Mouse (Mus musculus) heart, embryonic 16.5 days (tissue): ENCODE results near the gene Acvr1. TPM values are rescaled to one million over a fixed set of nuclear protein-coding genes. Genes with fewer than 3 reads are reported as not detected.
A peak's percentile ranks its signal among the peaks of the same experiment; 100 is the strongest.

ENCODE experiments used
- ATAC-seq: fragments of 200-750 bp; cut with Nextera tagmentation; replicated peaks from 2 replicates; pipeline ENCODE4 v1.8.0; 2017; ENCODE audit warnings: moderate number of reproducible peaks; ENCODE audit not compliant: insufficient read depth, low FRiP score; ENCODE audit errors: extremely low read depth
- H3K27ac ChIP-seq: fragments of 300-500 bp; sonication (generic); 2 replicates; pipeline ENCODE4 v1.5.1; 2014; ENCODE audit warnings: mild to moderate bottlenecking, low read length, control low read depth, moderate library complexity
- H3K27me3 ChIP-seq: fragments of 300-500 bp; sonication (generic); 2 replicates; pipeline ENCODE4 v1.6.1; 2014; ENCODE audit warnings: low read length, mixed read lengths; ENCODE audit not compliant: control insufficient read depth, insufficient read depth
- H3K36me3 ChIP-seq: fragments of 300-500 bp; sonication (generic); 2 replicates; pipeline ENCODE4 v1.6.1; 2014; ENCODE audit not compliant: control insufficient read depth, insufficient read depth
- H3K4me1 ChIP-seq: fragments of 300-500 bp; sonication (generic); 2 replicates; pipeline ENCODE4 v1.6.1; 2014; ENCODE audit warnings: low read length, mixed read lengths; ENCODE audit not compliant: control insufficient read depth, insufficient read depth
- H3K4me2 ChIP-seq: fragments of 300-500 bp; sonication (generic); 2 replicates; pipeline ENCODE4 v1.6.1; 2014; ENCODE audit warnings: low read depth, mild to moderate bottlenecking, control low read depth, low read length
- H3K4me3 ChIP-seq: fragments of 300-500 bp; sonication (generic); 2 replicates; pipeline ENCODE4 v1.5.1; 2014; ENCODE audit warnings: mild to moderate bottlenecking, control low read depth, low read length
- H3K9ac ChIP-seq: fragments of 300-500 bp; sonication (generic); 2 replicates; pipeline ENCODE4 v1.6.1; 2014; ENCODE audit warnings: low read length, control low read depth
- H3K9me3 ChIP-seq: fragments of 300-500 bp; sonication (generic); replicated peaks from 2 replicates; pipeline ENCODE4 v1.6.1; 2016; ENCODE audit warnings: low read length; ENCODE audit not compliant: control insufficient read depth
- WGBS: fragments of 180-500 bp; shearing (Covaris S2); extraction: QIAGEN DNeasy Blood & Tissue Kit; methylation state at CpG from one replicate; pipeline ENCODE4 v1.1.7; 2014; 5-methylcytosine and 5-hydroxymethylcytosine counted together
- polyA plus RNA-seq: library from polyadenylated mRNA; unstranded; fragments of >200 nt; fragmentation: Nextera tagmentation; extraction: Ambion mirVana; gene quantifications from 2 replicates; pipeline ENCODE4 v1.2.1, GENCODE M21; 2015

Gene Acvr1
- polyA plus RNA-seq, 1 experiment from 2014 or later = 8.0 TPM

DNA sequence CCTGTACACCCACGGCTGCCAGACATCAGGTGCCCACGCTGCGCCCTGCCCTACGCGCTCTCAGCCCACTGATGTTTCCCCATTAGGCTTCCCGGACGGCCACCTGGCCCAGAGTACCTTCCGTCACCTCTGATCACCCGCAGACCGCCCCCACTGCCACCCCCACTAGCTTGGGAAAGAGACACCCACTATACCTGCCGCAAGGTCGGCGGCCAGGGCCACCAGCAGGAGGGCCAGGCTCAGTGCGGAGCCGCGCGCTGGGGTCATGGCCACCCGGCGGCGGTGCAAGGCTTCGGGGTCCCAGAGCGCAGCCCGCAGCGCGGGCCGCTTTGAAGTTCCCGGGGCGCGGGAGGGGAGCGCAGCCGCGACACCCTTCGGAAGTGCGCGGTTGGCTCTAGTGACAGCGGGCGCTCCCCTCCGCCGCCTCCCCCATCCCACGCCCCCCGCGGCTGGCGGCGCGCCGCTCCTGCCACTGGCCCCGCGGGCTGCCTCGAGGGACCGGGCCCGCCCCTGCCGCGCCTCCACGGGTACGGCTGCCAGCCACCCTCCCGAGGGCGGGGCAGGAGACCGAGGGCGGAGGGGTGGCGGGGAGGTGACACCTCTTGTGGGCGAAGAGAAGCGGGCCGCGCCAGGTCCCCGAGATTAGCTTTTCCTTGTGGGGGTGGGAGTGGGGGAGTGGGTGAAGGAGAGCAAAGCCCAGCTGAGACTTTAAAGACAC lies 209.4 kb downstream of the Acvr1 start, which contains the start of gene Acvr1c:
Gene Acvr1c, minus strand, starts transcription at position 482 of the 718 bp plus-strand sequence.
- no peaks in the 10 kb centered on the region for H3K36me3 ChIP-seq
- H3K27ac ChIP-seq = no peak within 1 kb of the TSS
- H3K4me3 ChIP-seq = peak within 1 kb of the TSS; percentile 63
- H3K9me3 ChIP-seq = no peaks in the 10 kb centered on the region
- H3K4me2 ChIP-seq = peak within 1 kb of the TSS; percentile 92
- ATAC-seq = peak; percentile 80
- peak within 1 kb of the TSS; percentile 57 for H3K9ac ChIP-seq
- 0 out of 2 replicates have a peak, but pooled peaks cover 2% of the 10 kb centered on the region for H3K27me3 ChIP-seq
- WGBS = under 1% methylated on average over 57 of the region's 65 CpGs
- H3K4me1 ChIP-seq = peaks cover 8% of the 10 kb centered on the region

DNA sequence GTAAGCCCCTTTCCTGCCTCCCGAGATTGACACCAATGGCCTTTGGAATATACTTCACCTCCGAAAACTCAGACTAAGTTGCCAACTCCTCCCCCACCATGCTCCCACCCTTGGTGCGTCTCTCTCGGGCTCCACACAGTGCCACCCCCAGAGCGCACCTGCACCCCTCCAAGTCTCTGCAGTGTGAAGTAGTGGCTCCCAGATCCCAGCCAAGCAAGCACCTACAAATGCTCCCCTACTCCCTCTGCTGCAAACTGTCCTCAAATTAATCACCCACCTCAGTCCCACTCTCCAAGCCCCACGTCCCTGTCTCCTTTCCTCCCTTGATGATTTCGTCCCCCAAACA lies 209.9 kb downstream of the Acvr1 start:
- Histone ChIP-seq H3K4me2 (peak overlapping the region; percentile 92), H3K4me1 (peaks cover 8% of the 10 kb centered on the region), H3K9me3 (no peaks in the 10 kb centered on the region), H3K4me3 (peak overlapping the region; percentile 63), H3K27ac (no peak overlapping the region), H3K27me3 (0 out of 2 replicates have a peak, but pooled peaks cover 2% of the 10 kb centered on the region), H3K9ac (peak overlapping the region; percentile 57), H3K36me3 (no peaks in the 10 kb centered on the region)
- 0% methylated on average over 7 of the region's 7 CpGs for WGBS
- no peak for ATAC-seq

DNA sequence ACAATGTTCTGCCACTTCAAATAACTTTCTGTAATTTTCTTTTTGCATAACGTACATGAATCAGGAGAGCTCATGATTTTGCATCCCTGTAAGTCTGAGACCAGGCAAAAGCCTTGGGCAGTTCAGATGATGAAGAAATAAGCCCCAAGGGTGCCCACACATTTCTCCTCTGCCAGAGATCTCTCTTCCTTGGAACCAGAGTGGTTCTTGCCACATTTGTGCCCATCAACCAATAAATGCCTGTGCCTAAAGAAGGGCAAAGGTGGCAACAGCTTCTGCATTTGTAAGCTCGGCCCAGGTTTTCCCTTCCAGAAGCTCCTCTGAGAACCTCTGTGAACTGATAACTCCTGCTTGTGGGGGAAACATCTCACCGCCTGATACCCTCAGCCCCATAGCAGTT lies 212.6 kb downstream of the Acvr1 start:
- ATAC-seq = no peak
- Histone ChIP-seq H3K27ac (no peak overlapping the region), H3K9me3 (no peaks in the 10 kb centered on the region), H3K9ac (no peak overlapping the region), H3K4me1 (peaks cover 8% of the 10 kb centered on the region), H3K4me2 (no peak overlapping the region), H3K27me3 (0 out of 2 replicates have a peak, but pooled peaks cover 2% of the 10 kb centered on the region), H3K36me3 (no peaks in the 10 kb centered on the region), H3K4me3 (no peak overlapping the region)
- 59% methylated on average over 3 of the region's 3 CpGs for WGBS

DNA sequence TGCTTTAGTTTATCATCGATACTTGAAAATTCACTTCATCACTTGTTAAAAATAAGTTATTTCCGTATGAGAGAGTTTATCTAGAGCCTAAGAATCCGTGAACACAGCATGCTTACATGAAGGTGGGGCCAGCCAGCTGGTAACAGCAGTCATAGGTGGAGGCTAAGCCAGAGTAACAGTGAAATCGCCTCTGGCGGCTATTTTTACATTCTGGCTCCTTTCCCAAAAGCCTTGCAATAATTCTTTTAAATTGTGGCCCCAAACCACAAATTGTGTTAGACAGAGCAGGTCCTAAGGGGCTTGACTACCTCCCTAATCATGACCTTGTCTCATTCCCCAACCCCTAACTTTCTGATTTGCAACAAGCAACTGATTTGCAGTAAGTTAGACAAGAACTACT lies 214.1 kb downstream of the Acvr1 start:
- Histone ChIP-seq H3K27ac (no peak overlapping the region), H3K9me3 (no peaks in the 10 kb centered on the region), H3K27me3 (no peaks in the 10 kb centered on the region), H3K4me3 (no peak overlapping the region), H3K9ac (no peak overlapping the region), H3K4me2 (no peak overlapping the region), H3K36me3 (no peaks in the 10 kb centered on the region), H3K4me1 (peaks cover 8% of the 10 kb centered on the region)
- ATAC-seq = no peak
- 34% methylated on average over 5 of the region's 5 CpGs for WGBS

DNA sequence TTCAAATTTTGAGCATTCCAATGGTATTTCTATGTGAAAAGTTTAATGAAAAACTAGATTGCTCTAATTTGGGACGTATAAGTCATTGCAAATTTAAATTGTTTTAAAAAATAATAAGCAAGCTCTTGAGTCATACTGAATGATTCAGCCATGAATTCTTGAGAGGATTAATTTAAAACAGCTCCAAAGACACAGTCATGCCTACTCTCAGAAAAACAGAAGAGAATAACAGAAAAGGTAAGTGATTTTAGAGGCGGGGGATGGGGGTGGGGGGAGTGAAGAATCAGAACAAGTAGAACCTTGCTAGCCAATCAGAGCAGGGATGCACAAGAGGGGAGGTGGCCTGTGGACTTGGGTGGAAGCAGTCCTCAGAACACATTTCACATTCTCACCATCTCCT lies 216.3 kb downstream of the Acvr1 start:
- no peak overlapping the region for H3K4me2 ChIP-seq
- no peak overlapping the region for H3K27ac ChIP-seq
- no peaks in the 10 kb centered on the region for H3K9me3 ChIP-seq
- H3K27me3 ChIP-seq = no peaks in the 10 kb centered on the region
- ATAC-seq = no peak
- no peak overlapping the region for H3K4me3 ChIP-seq
- no peak overlapping the region for H3K9ac ChIP-seq
- 77% methylated on average over 2 of the region's 2 CpGs for WGBS
- no peaks in the 10 kb centered on the region for H3K36me3 ChIP-seq
- H3K4me1 ChIP-seq = peaks cover 3% of the 10 kb centered on the region; the same call in 1 of the 2 replicates

Other genes with a start within 250 kb of the Acvr1 start
- 0.87 and 1.3 TPM in 2 replicates for gene Acvr1c, start 209.3 kb downstream of the Acvr1 start, polyA plus RNA-seq
- not detected in 2 replicates for gene Gm17409, start 97.0 kb downstream of the Acvr1 start, polyA plus RNA-seq
- gene Upp2, start 141 bp upstream of the Acvr1 start, polyA plus RNA-seq = 5.4 and 6.4 TPM in 2 replicates